Mouse (Mus musculus) kidney, embryonic 15.5 days (tissue): Measurements from ENCODE around the gene Samd4. TPM values are rescaled to one million over a fixed set of nuclear protein-coding genes. Genes with fewer than 3 reads are reported as not detected.
"Not testable (repeated sequence)": the region's sequence is repeated elsewhere in the genome, so short reads cannot be mapped to it uniquely, and the experiment has no call there.

Source experiments
- ATAC-seq: fragments of 200-750 bp; cut with Nextera tagmentation; replicated peaks from 2 replicates; pipeline ENCODE4 v1.8.0; 2017; ENCODE audit warnings: moderate TSS enrichment; ENCODE audit not compliant: low FRiP score
- H3K27ac ChIP-seq: fragments of 300-500 bp; sonication (generic); 2 replicates; pipeline ENCODE4 v1.5.1; 2015; ENCODE audit warnings: mild to moderate bottlenecking, inconsistent platforms
- H3K27me3 ChIP-seq: fragments of 300-500 bp; sonication (generic); 2 replicates; pipeline ENCODE4 v1.6.1; 2015; ENCODE audit warnings: inconsistent platforms
- H3K36me3 ChIP-seq: fragments of 300-500 bp; sonication (generic); 2 replicates; pipeline ENCODE4 v1.6.1; 2015; ENCODE audit warnings: inconsistent platforms
- H3K4me1 ChIP-seq: fragments of 300-500 bp; sonication (generic); 2 replicates; pipeline ENCODE4 v1.6.1; 2015; ENCODE audit warnings: inconsistent platforms
- H3K4me2 ChIP-seq: fragments of 300-500 bp; sonication (generic); 2 replicates; pipeline ENCODE4 v1.6.1; 2015; ENCODE audit warnings: moderate library complexity, mild to moderate bottlenecking, inconsistent platforms
- H3K4me3 ChIP-seq: fragments of 300-500 bp; sonication (generic); replicated peaks from 2 replicates; pipeline ENCODE4 v1.5.1; 2015; ENCODE audit warnings: mild to moderate bottlenecking, inconsistent platforms
- H3K9ac ChIP-seq: fragments of 300-500 bp; sonication (generic); 2 replicates; pipeline ENCODE4 v1.6.1; 2015; ENCODE audit warnings: mild to moderate bottlenecking, inconsistent platforms
- H3K9me3 ChIP-seq: fragments of 300-500 bp; sonication (generic); replicated peaks from 2 replicates; pipeline ENCODE4 v1.6.1; 2016; ENCODE audit warnings: inconsistent platforms
- WGBS: fragments of 180-500 bp; shearing (Covaris S2); methylation state at CpG from one replicate; pipeline ENCODE4 v1.1.7; 2015; ENCODE audit warnings: mixed read lengths; 5-methylcytosine and 5-hydroxymethylcytosine counted together
- polyA plus RNA-seq: library from polyadenylated mRNA; unstranded; fragments of >200 nt; fragmentation: Nextera tagmentation; extraction: Ambion mirVana; gene quantifications from 2 replicates; pipeline ENCODE4 v1.2.1, GENCODE M21; 2015

The Samd4 gene
- polyA plus RNA-seq, 1 experiment from 2014 or later: 5.2 TPM

- H3K27ac ChIP-seq: no peak overlapping the region
- H3K36me3 ChIP-seq: no peaks in the 10 kb centered on the region; the same call in 1 of the 2 replicates
- H3K4me3 ChIP-seq: no peak overlapping the region
- H3K9ac ChIP-seq: no peak overlapping the region
- no peak overlapping the region for H3K4me2 ChIP-seq
- peaks cover 11% of the 10 kb centered on the region for H3K4me1 ChIP-seq
- no peak for ATAC-seq
- H3K27me3 ChIP-seq: no peaks in the 10 kb centered on the region
- no peaks in the 10 kb centered on the region for H3K9me3 ChIP-seq
- 90% methylated on average over 5 of the region's 5 CpGs for WGBS
These were observed 213.7 kb downstream of the Samd4 start for GRCm38 (mm10) chr14:47096357-47096756.

GRCm38 (mm10) chr14:47104246-47105173 lies 221.9 kb downstream of the Samd4 start:
- Histone ChIP-seq H3K9ac (no peak overlapping the region), H3K36me3 (no peaks in the 10 kb centered on the region), H3K4me3 (no peak overlapping the region), H3K27ac (no peak overlapping the region), H3K4me2 (peak overlapping the region; percentile 25; the same call in 1 of the 2 replicates), H3K4me1 (peaks cover 5% of the 10 kb centered on the region; the same call in 1 of the 2 replicates), H3K27me3 (no peaks in the 10 kb centered on the region), H3K9me3 (no peaks in the 10 kb centered on the region)
- ATAC-seq: no peak
- 47% methylated on average over 19 of the region's 19 CpGs for WGBS

DNA sequence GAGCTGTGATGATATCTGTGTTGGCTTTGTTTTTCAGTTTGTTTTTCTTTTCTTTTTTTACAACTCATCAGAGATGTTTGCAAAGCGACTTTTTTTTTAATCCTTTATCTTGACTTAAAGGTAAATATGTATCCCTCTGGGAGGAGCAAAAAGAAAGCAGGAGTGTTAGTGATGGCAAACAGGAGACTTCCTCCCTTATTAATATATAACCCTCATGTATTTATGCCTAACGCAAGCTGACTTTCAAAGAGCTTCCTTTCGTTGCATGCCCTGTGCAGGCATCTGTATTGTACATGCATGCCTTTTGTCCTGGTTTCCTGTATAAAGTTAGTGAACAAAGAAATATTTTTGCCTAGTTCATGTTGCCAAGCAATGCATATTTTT lies 222.5 kb downstream of the Samd4 start:
- Histone ChIP-seq H3K4me2 (no peak overlapping the region), H3K4me1 (peaks cover 5% of the 10 kb centered on the region; the same call in 1 of the 2 replicates), H3K27me3 (no peaks in the 10 kb centered on the region), H3K9ac (no peak overlapping the region), H3K36me3 (no peaks in the 10 kb centered on the region), H3K27ac (no peak overlapping the region), H3K4me3 (no peak overlapping the region), H3K9me3 (no peaks in the 10 kb centered on the region)
- no peak for ATAC-seq
- 64% methylated on average over 3 of the region's 3 CpGs for WGBS

DNA sequence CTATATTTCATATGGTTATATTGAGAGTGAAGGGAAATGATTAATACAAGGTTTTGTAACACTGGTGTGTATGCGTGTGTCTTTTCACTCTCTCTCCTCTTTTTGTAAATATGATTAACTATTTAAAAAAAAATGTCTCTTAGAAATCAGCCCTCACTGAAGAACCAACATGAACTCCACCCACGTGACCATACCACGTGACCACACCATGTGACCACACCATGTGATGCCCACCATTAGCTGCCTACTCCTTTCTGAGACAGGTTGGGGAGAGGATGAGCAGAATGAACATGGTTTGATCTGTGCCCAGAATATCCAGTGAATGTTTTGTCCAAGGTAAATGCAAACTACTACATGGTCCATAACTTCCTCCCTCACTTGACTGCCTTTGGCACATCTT lies 223.1 kb downstream of the Samd4 start:
- Histone ChIP-seq H3K4me1 (peaks cover 5% of the 10 kb centered on the region; the same call in 1 of the 2 replicates), H3K9ac (no peak overlapping the region), H3K27ac (no peak overlapping the region), H3K9me3 (no peaks in the 10 kb centered on the region), H3K4me2 (no peak overlapping the region), H3K27me3 (no peaks in the 10 kb centered on the region), H3K4me3 (no peak overlapping the region), H3K36me3 (no peaks in the 10 kb centered on the region)
- 94% methylated on average over 3 of the region's 3 CpGs for WGBS
- no peak for ATAC-seq

- Histone ChIP-seq H3K4me2 (no peak overlapping the region), H3K9ac (no peak overlapping the region), H3K4me3 (no peak overlapping the region), H3K27ac (no peak overlapping the region), H3K4me1 (peaks cover 5% of the 10 kb centered on the region; the same call in 1 of the 2 replicates), H3K9me3 (no peaks in the 10 kb centered on the region), H3K36me3 (no peaks in the 10 kb centered on the region), H3K27me3 (no peaks in the 10 kb centered on the region)
- ATAC-seq: no peak
- whole genome bisulfite sequencing: 87% methylated on average over 3 of the region's 3 CpGs
These were observed 224.8 kb downstream of the Samd4 start for GRCm38 (mm10) chr14:47107461-47107860.

GRCm38 (mm10) chr14:47110391-47110790 lies 227.7 kb downstream of the Samd4 start:
- H3K9ac ChIP-seq, H3K27ac ChIP-seq, H3K4me1 ChIP-seq, H3K27me3 ChIP-seq, H3K4me2 ChIP-seq, ATAC-seq, H3K9me3 ChIP-seq, H3K4me3 ChIP-seq, H3K36me3 ChIP-seq: not testable (repeated sequence)
- WGBS: 87% methylated on average over 7 of the region's 7 CpGs

- Histone ChIP-seq H3K36me3 (no peaks in the 10 kb centered on the region), H3K9me3 (no peaks in the 10 kb centered on the region), H3K4me1 (no peaks in the 10 kb centered on the region), H3K27me3 (no peaks in the 10 kb centered on the region), H3K9ac (no peak overlapping the region), H3K4me3 (no peak overlapping the region), H3K4me2 (no peak overlapping the region), H3K27ac (no peak overlapping the region)
- ATAC-seq: no peak
- 50% methylated on average over 9 of the region's 9 CpGs for WGBS
These were observed 228.7 kb downstream of the Samd4 start for GRCm38 (mm10) chr14:47111341-47111740.

- H3K9ac ChIP-seq: no peak overlapping the region
- H3K4me2 ChIP-seq: no peak overlapping the region
- no peaks in the 10 kb centered on the region for H3K9me3 ChIP-seq
- H3K4me1 ChIP-seq: no peaks in the 10 kb centered on the region
- no peaks in the 10 kb centered on the region for H3K27me3 ChIP-seq
- no peak overlapping the region for H3K27ac ChIP-seq
- H3K36me3 ChIP-seq: no peaks in the 10 kb centered on the region
- WGBS: 65% methylated on average over 9 of the region's 9 CpGs
- H3K4me3 ChIP-seq: no peak overlapping the region
- ATAC-seq: no peak
These were observed 232.5 kb downstream of the Samd4 start for GRCm38 (mm10) chr14:47115154-47115553.

- Histone ChIP-seq H3K4me3 (no peak overlapping the region), H3K9ac (no peak overlapping the region)
- 82% methylated on average over 9 of the region's 10 CpGs for WGBS
These were observed 233.6 kb downstream of the Samd4 start for GRCm38 (mm10) chr14:47116062-47116762.

DNA sequence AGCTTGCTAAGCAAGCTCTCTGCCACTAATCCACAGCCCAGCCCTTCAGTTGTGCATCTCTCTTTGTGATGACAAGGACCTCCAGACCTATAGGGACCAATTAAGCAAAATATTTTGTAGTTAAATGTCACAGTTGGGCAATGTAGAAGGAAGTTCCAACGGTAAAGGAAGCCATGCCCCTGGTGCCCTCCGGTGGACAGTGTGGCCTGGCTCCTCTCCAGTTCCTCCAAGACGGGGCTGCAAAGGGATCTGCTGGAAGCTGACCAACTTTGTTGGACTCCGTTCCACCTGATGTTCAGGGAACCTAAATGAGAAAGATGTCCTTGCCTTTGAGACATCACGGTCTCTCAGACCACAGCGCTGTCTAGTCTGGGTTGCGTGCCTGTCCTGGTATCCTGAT lies 234.9 kb downstream of the Samd4 start:
- Histone ChIP-seq H3K4me2 (no peak overlapping the region), H3K27ac (no peak overlapping the region), H3K4me1 (no peaks in the 10 kb centered on the region), H3K4me3 (no peak overlapping the region), H3K9me3 (no peaks in the 10 kb centered on the region), H3K9ac (no peak overlapping the region), H3K36me3 (no peaks in the 10 kb centered on the region), H3K27me3 (no peaks in the 10 kb centered on the region)
- ATAC-seq: no peak
- 70% methylated on average over 7 of the region's 7 CpGs for WGBS

More at GRCm38 (mm10) chr14:47116062-47116762, 233.6 kb downstream of the Samd4 start:
- H3K27ac ChIP-seq: no peak overlapping the region
- H3K27me3 ChIP-seq: no peaks in the 10 kb centered on the region
- no peak for ATAC-seq
- H3K36me3 ChIP-seq: no peaks in the 10 kb centered on the region
- H3K4me2 ChIP-seq: no peak overlapping the region
- no peaks in the 10 kb centered on the region for H3K9me3 ChIP-seq
- no peaks in the 10 kb centered on the region for H3K4me1 ChIP-seq

DNA sequence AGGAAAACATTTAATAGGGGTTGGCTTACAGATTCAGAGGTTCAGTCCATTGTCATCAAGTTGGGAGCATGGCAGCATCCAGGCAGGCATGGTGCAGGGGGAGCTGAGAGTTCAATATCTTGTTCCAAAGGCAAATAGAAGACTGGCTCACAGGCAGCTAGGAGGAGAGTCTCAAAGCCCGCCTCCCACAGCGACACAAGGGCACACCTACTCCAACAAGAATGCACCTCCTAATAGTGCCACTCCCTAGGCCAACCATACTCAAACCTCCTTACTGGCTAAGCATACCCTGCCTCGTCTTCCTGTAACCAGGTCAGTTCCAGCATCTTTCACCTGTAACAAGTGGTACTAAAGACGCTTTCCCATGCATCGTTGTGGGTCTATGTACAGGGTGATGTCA lies 245.3 kb downstream of the Samd4 start:
- no peak overlapping the region for H3K27ac ChIP-seq
- ATAC-seq: no peak
- H3K4me3 ChIP-seq: no peak overlapping the region
- H3K27me3 ChIP-seq: no peaks in the 10 kb centered on the region
- no peak overlapping the region for H3K9ac ChIP-seq
- no peaks in the 10 kb centered on the region for H3K36me3 ChIP-seq
- H3K4me1 ChIP-seq: no peaks in the 10 kb centered on the region
- H3K4me2 ChIP-seq: no peak overlapping the region
- H3K9me3 ChIP-seq: no peaks in the 10 kb centered on the region
- 94% methylated on average over 5 of the region's 5 CpGs for WGBS

DNA sequence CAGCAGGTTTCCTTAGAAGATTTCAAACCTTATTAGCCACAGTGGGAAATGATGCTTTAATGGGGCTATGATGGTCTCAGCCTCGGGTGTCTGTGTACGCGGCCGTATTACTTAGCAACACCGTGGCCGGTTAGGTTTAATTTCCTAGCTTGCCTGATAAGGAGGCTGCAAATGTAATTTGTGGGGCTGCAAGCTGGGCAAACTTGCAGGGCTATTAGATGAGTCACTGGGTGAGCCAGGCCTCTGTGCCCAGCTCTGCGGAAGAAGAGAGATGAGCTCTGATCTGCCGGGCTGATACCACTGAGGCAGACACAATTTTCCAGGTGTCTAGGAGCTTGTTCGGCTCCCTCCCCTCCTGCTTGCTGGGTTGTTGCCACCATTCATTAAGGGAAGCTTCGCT lies 251.3 kb downstream of the Samd4 start:
- Histone ChIP-seq H3K36me3 (no peaks in the 10 kb centered on the region), H3K27ac (no peak overlapping the region), H3K9ac (no peak overlapping the region), H3K27me3 (no peaks in the 10 kb centered on the region), H3K4me2 (no peak overlapping the region), H3K9me3 (no peaks in the 10 kb centered on the region), H3K4me1 (no peaks in the 10 kb centered on the region), H3K4me3 (no peak overlapping the region)
- ATAC-seq: no peak
- WGBS: 56% methylated on average over 10 of the region's 10 CpGs
